Mouse (Mus musculus) heart, adult 18-20 months (tissue): ENCODE measurements around the gene Zfp961. TPM values are rescaled to one million over a fixed set of nuclear protein-coding genes. Genes with fewer than 3 reads are reported as not detected.
A peak's percentile ranks its signal among the peaks of the same experiment; 100 is the strongest.

Source experiments
- DNase-seq, 2 experiments: peaks; one replicate each; pipeline ENCODE4 v3.0.0; 2021 to 2022; ENCODE audit warnings: mixed read lengths in 1 of 2
- total RNA-seq, 2 experiments: library from RNA; stranded (reverse); gene quantifications; 2 replicates each; pipeline ENCODE4 v1.2.3; 2021

The Zfp961 gene
- total RNA-seq, 2 experiments from 2014 or later: 5.7 to 8.2 TPM

GRCm38 (mm10) chr8:71961796-71962195 is 11.0 kb downstream of the Zfp961 start:
- no peak for DNase-seq

DNA sequence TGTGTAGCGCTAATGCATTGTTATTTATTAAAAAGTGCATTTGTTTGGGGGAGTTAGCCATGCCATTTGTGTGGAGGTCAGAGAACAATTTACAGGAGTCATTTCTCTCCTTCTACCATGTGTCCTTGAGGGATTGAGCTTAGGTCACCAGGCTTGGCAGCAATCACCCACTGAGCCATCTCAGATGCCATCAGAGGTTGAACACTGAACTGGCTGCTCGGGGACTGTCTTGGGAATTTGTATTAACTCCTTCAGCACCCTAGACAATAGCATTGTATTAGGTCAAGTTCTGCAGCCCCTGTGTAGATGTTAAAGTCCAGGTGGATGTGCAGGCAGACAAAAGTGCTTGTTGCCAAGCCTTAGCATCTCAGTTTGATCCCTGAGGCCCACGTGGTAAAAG is 13.2 kb downstream of the Zfp961 start:
- no peak for DNase-seq

DNA sequence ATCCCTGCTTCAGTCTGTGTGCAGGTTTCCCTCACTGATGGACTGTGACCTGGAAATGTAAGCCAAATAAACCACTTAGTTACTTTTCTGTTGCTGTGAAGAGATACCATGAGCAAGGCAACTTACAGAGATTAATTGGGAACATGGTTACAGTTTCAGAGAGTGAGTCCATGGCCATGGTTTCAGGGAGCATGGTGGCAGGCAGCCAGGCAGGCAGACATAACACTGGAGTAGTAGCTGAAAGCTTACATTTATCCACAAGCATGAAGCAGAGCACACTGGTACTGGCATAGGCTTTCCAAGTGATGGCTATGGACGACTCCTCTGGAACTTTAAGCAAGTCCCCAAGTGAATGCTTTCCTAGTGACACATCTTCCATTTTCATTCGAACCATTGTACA is 14.3 kb downstream of the Zfp961 start:
- no peak for DNase-seq

DNA sequence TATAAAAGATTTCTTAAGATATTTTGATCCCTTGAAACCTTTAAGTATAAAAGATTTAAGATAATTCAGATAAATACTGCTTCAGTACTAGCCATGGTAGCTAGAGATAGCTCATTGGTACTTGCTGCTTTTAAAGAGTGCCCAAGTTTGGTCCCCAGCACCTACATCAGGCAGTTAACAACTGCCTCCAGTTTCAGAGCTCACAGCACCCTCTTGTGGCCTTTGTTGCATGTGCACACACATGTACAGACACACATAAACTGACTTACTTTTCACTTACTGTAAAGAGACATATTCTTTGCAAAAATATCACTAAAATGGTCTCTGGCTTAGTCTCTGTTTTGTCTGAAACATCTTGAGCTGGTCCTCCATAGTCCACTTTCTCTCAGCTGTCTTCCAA is 15.6 kb downstream of the Zfp961 start:
- DNase-seq: no peak

- no peak for DNase-seq
Measured at GRCm38 (mm10) chr8:71967261-71967660, 16.4 kb downstream of the Zfp961 start.

DNA sequence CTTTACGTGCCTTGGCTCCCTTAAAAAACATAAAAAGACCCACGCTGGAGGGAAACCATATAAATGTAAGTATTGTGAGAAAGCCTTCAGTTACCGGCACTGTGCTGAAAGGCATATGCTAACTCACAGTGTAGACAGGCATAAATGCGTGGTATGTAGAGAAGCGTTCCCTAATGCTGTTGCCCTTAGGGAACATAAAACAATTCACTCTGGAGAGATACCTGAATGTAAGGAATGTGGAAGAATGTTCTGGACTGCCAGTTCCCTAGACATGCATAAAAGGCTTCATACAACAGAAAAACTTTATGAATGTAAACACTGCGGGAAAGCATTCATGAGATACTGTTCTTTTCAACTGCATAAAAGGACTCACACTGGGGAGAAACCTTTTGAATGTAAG is 17.3 kb downstream of the Zfp961 start:
- DNase-seq: no peak

GRCm38 (mm10) chr8:71968636-71969035 is 17.8 kb downstream of the Zfp961 start:
- no peak for DNase-seq

DNA sequence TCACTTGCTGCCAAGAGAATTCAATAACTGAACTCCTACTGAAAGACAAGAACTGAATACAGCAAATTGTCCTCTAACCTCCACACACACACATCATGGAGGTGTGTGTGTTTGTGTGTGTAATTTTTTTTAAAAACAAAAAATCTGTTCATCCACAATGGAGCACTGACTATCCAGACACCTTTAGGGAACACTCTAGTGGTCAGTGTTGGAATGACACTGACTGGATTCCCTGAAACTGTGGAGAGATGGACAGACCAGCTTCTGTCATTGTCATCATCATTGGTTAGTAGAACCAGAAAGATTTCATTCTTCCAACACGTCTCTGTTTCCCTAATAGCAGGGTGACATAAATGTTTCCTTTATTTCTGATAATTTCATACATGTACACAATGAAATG is 21.1 kb downstream of the Zfp961 start:
- DNase-seq: peak; percentile 23 to 55

- DNase-seq: no peak
Measured at GRCm38 (mm10) chr8:71974211-71974610, 23.4 kb downstream of the Zfp961 start.

DNA sequence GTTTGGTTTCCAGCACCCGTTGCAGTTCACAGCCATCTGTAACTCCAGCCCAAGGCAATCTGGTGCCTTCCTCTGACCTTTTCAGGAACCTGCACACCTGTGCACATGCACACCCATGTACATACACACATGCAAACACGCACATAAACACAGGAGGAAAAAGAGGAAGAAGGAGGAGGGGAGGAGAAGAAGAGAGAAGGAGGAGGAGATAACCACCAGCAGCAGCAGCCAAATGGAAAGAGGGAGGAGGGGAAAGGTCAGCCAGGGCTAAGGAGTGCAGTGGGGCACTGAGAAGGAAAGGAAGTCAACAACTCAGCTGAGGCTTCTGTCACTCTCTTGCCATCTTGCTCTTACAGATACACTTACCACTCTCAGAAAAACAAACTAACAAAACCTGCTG is 30.2 kb downstream of the Zfp961 start:
- DNase-seq: peak; percentile 8 to 13

GRCm38 (mm10) chr8:71981456-71981855 is 30.6 kb downstream of the Zfp961 start:
- no peak for DNase-seq

DNA sequence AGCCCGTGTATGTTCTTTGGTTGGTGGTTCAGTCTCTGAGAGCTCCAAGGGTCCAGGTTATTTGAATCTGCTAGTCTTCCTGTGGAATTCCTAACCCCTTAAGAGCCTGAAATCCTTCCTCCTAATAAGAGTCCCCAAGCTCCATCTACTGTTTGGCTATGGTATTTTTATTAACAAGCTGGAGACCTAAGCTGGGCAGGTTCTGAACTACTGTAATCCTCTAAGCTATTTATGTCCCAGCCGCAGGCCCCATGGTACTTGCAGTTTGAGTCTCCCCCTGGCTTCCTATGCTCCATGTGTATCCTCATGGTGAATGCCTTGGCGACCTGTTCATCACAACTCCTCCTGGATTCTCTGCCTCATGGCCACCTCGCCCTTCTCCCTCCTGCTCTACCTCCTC is 33.8 kb downstream of the Zfp961 start:
- DNase-seq: no peak

- peak; percentile 33 to 55 for DNase-seq
Measured at GRCm38 (mm10) chr8:71988110-71988866, 37.5 kb downstream of the Zfp961 start.

DNA sequence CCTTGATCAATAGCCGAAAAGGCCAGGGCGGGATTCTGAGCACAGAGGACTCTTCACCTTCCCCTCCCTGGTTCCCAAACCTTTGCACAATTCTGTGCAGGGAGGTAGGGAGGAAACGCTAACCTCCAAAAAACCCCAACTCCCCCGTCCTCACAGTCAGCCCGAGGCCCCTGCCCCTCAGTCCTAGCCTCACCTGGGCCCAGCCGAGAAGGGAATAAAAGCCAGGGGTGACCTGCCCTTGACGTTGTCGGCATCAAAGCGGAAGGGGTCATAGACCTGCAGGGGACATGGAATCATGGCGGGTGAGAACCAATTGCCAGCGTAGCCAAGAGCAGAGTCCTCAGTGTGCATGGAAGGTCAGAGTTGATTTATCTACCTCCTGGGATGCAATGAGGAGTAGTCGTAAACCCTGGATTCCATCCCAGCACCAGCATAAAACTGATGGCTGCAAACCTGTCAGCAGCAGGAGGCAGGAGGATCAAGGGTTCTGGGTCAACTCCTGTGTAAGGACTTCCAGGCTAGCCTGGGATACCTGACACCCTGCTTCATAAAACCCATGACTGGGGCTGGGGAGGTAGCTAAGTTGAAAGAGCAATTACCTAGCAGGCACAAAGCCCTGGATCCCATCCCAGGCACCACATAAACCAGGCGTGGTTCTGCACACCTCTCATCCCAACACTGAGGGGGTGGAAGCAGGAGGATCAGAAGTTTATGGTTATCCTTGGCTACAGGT is 38.2 kb downstream of the Zfp961 start:
- no peak for DNase-seq

GRCm38 (mm10) chr8:71999434-71999833 is 48.6 kb downstream of the Zfp961 start:
- no peak for DNase-seq

DNA sequence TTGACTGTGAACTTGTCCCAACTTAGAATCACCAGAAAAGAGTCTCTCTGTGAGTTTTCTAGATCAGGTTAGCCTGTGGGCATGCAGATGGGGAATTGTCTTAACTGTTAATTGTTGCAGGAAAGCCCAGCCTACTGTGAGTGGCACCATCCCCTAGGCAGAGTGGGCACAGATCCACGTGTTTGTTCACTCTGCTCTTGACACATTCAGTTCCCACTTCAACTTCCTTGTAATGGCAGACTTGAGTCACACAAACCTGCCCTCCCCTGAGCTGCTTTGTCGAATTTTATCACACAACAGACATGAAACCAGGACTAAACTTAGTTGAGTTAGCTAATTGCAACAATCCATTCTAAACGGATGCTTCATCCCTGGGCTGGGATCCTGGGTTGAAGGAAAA is 49.4 kb downstream of the Zfp961 start:
- no peak for DNase-seq

GRCm38 (mm10) chr8:72002942-72003341 is 52.1 kb downstream of the Zfp961 start:
- no peak for DNase-seq

DNA sequence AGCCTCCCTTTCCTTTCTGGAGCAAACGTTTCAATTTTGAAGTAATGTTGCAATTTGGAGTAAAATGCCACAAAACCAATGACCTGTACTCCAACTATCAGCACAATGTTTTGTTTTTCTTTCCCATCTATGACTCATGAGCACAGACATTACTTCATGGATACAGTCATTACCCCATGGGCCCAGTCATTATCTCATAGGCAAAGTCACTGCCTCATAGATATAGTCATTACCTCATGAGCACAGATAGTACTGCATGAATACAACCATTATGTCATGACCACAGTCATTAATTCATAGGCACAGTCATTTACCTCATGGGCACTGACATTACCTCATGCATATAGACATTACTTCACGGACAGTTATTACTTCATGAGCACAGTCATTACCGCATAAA is 55.1 kb downstream of the Zfp961 start:
- no peak for DNase-seq

GRCm38 (mm10) chr8:72006763-72007162 is 55.9 kb downstream of the Zfp961 start:
- DNase-seq: no peak

DNA sequence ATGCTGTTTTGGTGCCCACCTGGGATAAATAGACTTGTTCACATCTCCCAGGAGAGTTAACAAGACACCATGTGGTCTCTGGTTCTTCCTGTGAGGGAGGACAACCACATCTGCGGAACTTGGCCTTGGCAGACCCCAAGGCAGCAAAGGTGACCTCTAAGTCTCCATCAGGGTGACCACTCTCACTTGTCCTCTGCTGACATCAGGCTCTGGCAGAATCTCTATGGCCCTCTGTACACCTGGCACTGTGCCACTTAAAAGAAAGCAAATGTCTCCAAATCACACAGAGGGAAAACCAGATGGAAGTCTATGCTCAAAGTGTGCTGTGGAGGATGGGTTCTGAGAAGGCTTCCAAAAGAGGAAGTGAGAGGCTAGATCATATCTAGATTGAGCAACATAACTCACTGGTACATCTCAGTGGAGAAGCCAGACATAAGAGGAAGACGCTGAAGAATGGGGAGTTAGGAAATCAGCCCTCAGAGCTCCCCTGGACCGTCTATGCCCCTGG is 57.4 kb downstream of the Zfp961 start:
- peak; percentile 51 to 73 for DNase-seq

- peak; percentile 22 to 55 for DNase-seq
Measured at GRCm38 (mm10) chr8:72009473-72009872, 58.6 kb downstream of the Zfp961 start, which contains the start of gene Cyp4f18. Gene Cyp4f18, minus strand, starts transcription at chr8:72009626.

DNA sequence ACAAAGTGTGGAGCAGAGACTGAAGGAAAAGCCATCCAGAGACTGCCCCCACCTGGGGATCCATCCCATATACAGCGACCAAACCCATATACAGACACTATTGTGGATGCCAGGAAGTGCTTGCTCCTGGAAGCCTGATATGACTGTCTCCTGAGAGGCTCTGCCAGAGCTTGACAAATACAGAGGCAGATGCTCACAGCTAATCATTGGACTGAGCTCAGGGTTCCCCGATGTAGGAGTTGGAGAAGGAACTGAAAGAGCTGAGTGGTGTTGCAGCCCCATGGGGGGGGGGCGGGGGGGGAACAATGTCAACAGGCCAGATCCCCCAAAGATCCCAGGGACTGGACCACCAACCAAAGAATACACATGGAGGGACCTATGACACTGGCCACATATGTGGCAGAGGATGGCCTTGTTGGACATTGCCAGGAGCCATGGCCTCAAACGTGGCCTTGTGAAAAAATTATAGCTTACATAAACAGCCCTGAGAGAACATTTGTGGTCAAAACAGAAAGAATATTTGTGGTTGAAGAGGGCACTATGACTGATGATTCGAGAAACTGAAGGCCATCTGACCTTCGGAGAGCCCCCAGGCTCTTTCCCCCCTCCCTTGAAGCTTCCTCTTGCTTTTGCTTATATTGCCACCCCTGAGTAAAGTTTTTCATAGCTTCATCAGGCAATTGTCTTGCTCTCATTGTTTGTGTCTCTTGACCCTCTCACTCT is 62.8 kb downstream of the Zfp961 start:
- DNase-seq: peak; percentile 23 to 51

DNA sequence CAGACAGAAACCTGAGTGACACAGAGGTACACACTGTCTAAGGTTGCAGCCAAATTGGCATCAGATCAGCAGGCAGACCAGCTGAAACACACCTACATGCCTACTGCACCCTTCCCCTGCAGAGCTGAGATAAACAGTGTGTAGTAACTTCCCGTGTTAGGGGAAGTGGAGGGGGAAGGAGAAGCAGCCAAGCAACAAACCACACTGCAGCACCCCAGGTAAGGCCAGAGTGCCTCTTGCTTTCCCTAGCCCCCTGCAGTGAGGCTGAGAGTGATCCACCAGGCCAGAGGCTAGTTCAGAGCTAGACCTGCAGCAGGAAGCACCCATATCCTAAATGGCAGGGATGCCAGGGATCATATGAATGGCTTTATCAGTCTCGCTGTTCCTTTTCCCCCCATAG is 66.5 kb downstream of the Zfp961 start:
- peak in 1 of 2 experiments; percentile 25 for DNase-seq
